Mouse (Mus musculus) left cerebral cortex, adult 2 months (tissue): ENCODE data around the gene Slamf9. TPM values are rescaled to one million over a fixed set of nuclear protein-coding genes. Genes with fewer than 3 reads are reported as not detected.
A peak's percentile ranks its signal among the peaks of the same experiment; 100 is the strongest.

Experiments
- DNase-seq, 2 experiments: peaks; one replicate each; pipeline ENCODE4 v3.0.0; 2021 to 2022; ENCODE audit warnings: low spot score in 2 of 2, mixed read lengths in 1 of 2; ENCODE audit errors: extremely low spot score in 1 of 2
- H3K27ac ChIP-seq: fragments of 200-600 bp; 2 replicates; pipeline ENCODE4 v1.8.1; 2022
- H3K4me3 ChIP-seq: fragments of 200-600 bp; 2 replicates; pipeline ENCODE4 v1.8.1; 2022
- CTCF ChIP-seq: fragments of 200-600 bp; IDR thresholded peaks from 2 replicates; pipeline ENCODE4 v1.8.1; 2022; ENCODE audit warnings: antibody characterized with exemption, mild to moderate bottlenecking, moderate library complexity
- intact Hi-C: fragments of 180-260 bp; cut with DNase I; formaldehyde crosslinking; loops from one replicate; pipeline ENCODE4 v1.15.1; 2025
- total RNA-seq, 2 experiments: library from RNA; stranded (reverse); gene quantifications; 2 replicates each; pipeline ENCODE4 v1.2.3; 2021

Gene Slamf9
- total RNA-seq, 2 experiments from 2014 or later: 0.70 to 0.79 TPM

- DNase-seq: no peak
- intact Hi-C loops: no loop called here
- no peak for TF ChIP-seq CTCF
- Histone ChIP-seq H3K4me3 (no peak overlapping the region), H3K27ac (no peak overlapping the region)
These were observed 34.8 kb downstream of the Slamf9 start for GRCm38 (mm10) chr1:172509983-172510382.

GRCm38 (mm10) chr1:172510421-172510972 lies 35.3 kb downstream of the Slamf9 start:
- no peak for TF ChIP-seq CTCF
- no peak overlapping the region for H3K27ac ChIP-seq
- H3K4me3 ChIP-seq: no peak overlapping the region
- no peak for DNase-seq
- intact Hi-C loops: no loop called here

- Histone ChIP-seq H3K4me3 (no peak overlapping the region), H3K27ac (peak overlapping the region; percentile 16; the same call in 1 of the 2 replicates)
- intact Hi-C loops: no loop called here
- DNase-seq: no peak
- peak; percentile 17 for TF ChIP-seq CTCF
These were observed 37.8 kb downstream of the Slamf9 start for GRCm38 (mm10) chr1:172512962-172513361.

GRCm38 (mm10) chr1:172513525-172514212 lies 38.5 kb downstream of the Slamf9 start:
- TF ChIP-seq CTCF: no peak
- peak in 1 of 2 experiments; percentile 23 for DNase-seq
- Histone ChIP-seq H3K4me3 (no peak overlapping the region), H3K27ac (peak overlapping the region; percentile 16; the same call in 1 of the 2 replicates)
- intact Hi-C loops: no loop called here

- no peak for DNase-seq
- H3K27ac ChIP-seq: no peak overlapping the region; the same call in 1 of the 2 replicates
- intact Hi-C loops: no loop called here
- no peak overlapping the region for H3K4me3 ChIP-seq
- no peak for TF ChIP-seq CTCF
These were observed 39.0 kb downstream of the Slamf9 start for GRCm38 (mm10) chr1:172514213-172514529.

GRCm38 (mm10) chr1:172514551-172515268 lies 39.6 kb downstream of the Slamf9 start:
- intact Hi-C loops: no loop called here
- H3K27ac ChIP-seq: no peak overlapping the region; the same call in 1 of the 2 replicates
- H3K4me3 ChIP-seq: no peak overlapping the region
- no peak for TF ChIP-seq CTCF
- DNase-seq: no peak

GRCm38 (mm10) chr1:172515396-172515795 lies 40.2 kb downstream of the Slamf9 start:
- no peak overlapping the region for H3K4me3 ChIP-seq
- no peak for DNase-seq
- H3K27ac ChIP-seq: no peak overlapping the region
- no peak for TF ChIP-seq CTCF
- intact Hi-C loops: no loop called here

GRCm38 (mm10) chr1:172518013-172518412 lies 42.9 kb downstream of the Slamf9 start:
- intact Hi-C loops: no loop called here
- Histone ChIP-seq H3K27ac (no peak overlapping the region), H3K4me3 (no peak overlapping the region)
- DNase-seq: no peak
- TF ChIP-seq CTCF: peak; percentile 56

GRCm38 (mm10) chr1:172519644-172520043 lies 44.5 kb downstream of the Slamf9 start:
- no peak for DNase-seq
- TF ChIP-seq CTCF: no peak
- no peak overlapping the region for H3K27ac ChIP-seq
- no peak overlapping the region for H3K4me3 ChIP-seq
- intact Hi-C loops: no loop called here

GRCm38 (mm10) chr1:172520576-172521440 lies 45.6 kb downstream of the Slamf9 start, which contains the start of gene Cfap45:
Cfap45 (plus strand) TSS chr1:172520801.
- 0 out of 2 replicates have a peak within 1 kb of the TSS, but pooled peaks have one; percentile 24 for H3K27ac ChIP-seq
- intact Hi-C loops: no loop called here

GRCm38 (mm10) chr1:172522524-172522923 lies 47.4 kb downstream of the Slamf9 start:
- no peak overlapping the region for H3K27ac ChIP-seq
- intact Hi-C loops: no loop called here
- no peak overlapping the region for H3K4me3 ChIP-seq
- TF ChIP-seq CTCF: no peak
- DNase-seq: no peak

More at GRCm38 (mm10) chr1:172520576-172521440, 45.6 kb downstream of the Slamf9 start, which contains the start of gene Cfap45:
- TF ChIP-seq CTCF: no peak
- peak within 1 kb of the TSS; percentile 55 for H3K4me3 ChIP-seq
- peak; percentile 61 to 81 for DNase-seq

- no peak overlapping the region for H3K27ac ChIP-seq
- intact Hi-C loops: no loop called here
- no peak overlapping the region for H3K4me3 ChIP-seq
- no peak for DNase-seq
- TF ChIP-seq CTCF: no peak
These were observed 48.5 kb downstream of the Slamf9 start for GRCm38 (mm10) chr1:172523699-172524101.
